Mouse (Mus musculus): Measurements from ENCODE around the gene Nol4l.

Nol4l gene

GRCm38 (mm10) chr2:153529931-153530766, at the start of gene Nol4l:
Gene Nol4l (minus strand): TSS chr2:153529971.
- DNase-seq (ENCODE audit: low read depth, low spot score), result peak; percentile 75

- DNase-seq (ENCODE audit: low read depth, low spot score), result no peak
Measured at GRCm38 (mm10) chr2:153577122-153577521, 47.4 kb upstream of the Nol4l start.

GRCm38 (mm10) chr2:153576150-153576549, 46.4 kb upstream of the Nol4l start:
- no peak for DNase-seq (ENCODE audit: low read depth, low spot score)

- DNase-seq (ENCODE audit: low read depth, low spot score), result peak; percentile 37
Measured at GRCm38 (mm10) chr2:153575554-153575953, 45.8 kb upstream of the Nol4l start.

GRCm38 (mm10) chr2:153573101-153573500, 43.3 kb upstream of the Nol4l start:
- no peak for DNase-seq (ENCODE audit: low read depth, low spot score)

GRCm38 (mm10) chr2:153568541-153568940, 38.8 kb upstream of the Nol4l start:
- no peak for DNase-seq (ENCODE audit: low read depth, low spot score)

- no peak for DNase-seq (ENCODE audit: low read depth, low spot score)
Measured at GRCm38 (mm10) chr2:153568013-153568412, 38.2 kb upstream of the Nol4l start.

GRCm38 (mm10) chr2:153564343-153564742, 34.6 kb upstream of the Nol4l start:
- peak; percentile 69 for DNase-seq (ENCODE audit: low read depth, low spot score)

GRCm38 (mm10) chr2:153561564-153561963, 31.8 kb upstream of the Nol4l start:
- no peak for DNase-seq (ENCODE audit: low read depth, low spot score)

GRCm38 (mm10) chr2:153560664-153561541, 31.1 kb upstream of the Nol4l start:
- no peak for DNase-seq (ENCODE audit: low read depth, low spot score)

- DNase-seq (ENCODE audit: low read depth, low spot score), result no peak
Measured at GRCm38 (mm10) chr2:153559613-153560152, 29.9 kb upstream of the Nol4l start.

- DNase-seq (ENCODE audit: low read depth, low spot score), result no peak
Measured at GRCm38 (mm10) chr2:153558464-153558863, 28.7 kb upstream of the Nol4l start.

GRCm38 (mm10) chr2:153557259-153557658, 27.5 kb upstream of the Nol4l start:
- no peak for DNase-seq (ENCODE audit: low read depth, low spot score)

GRCm38 (mm10) chr2:153556208-153556607, 26.4 kb upstream of the Nol4l start:
- DNase-seq (ENCODE audit: low read depth, low spot score), result no peak

GRCm38 (mm10) chr2:153554543-153554942, 24.8 kb upstream of the Nol4l start:
- no peak for DNase-seq (ENCODE audit: low read depth, low spot score)

GRCm38 (mm10) chr2:153549486-153549885, 19.7 kb upstream of the Nol4l start:
- DNase-seq (ENCODE audit: low read depth, low spot score), result peak; percentile 82

- DNase-seq (ENCODE audit: low read depth, low spot score), result peak; percentile 48
Measured at GRCm38 (mm10) chr2:153548221-153548923, 18.6 kb upstream of the Nol4l start.

- no peak for DNase-seq (ENCODE audit: low read depth, low spot score)
Measured at GRCm38 (mm10) chr2:153547633-153548032, 17.9 kb upstream of the Nol4l start.

GRCm38 (mm10) chr2:153546972-153547371, 17.2 kb upstream of the Nol4l start:
- DNase-seq (ENCODE audit: low read depth, low spot score), result peak; percentile 37

GRCm38 (mm10) chr2:153546471-153546870, 16.7 kb upstream of the Nol4l start:
- DNase-seq (ENCODE audit: low read depth, low spot score), result peak; percentile 68

- no peak for DNase-seq (ENCODE audit: low read depth, low spot score)
Measured at GRCm38 (mm10) chr2:153544771-153545170, 15.0 kb upstream of the Nol4l start.
